In the genomic region with DNA sequence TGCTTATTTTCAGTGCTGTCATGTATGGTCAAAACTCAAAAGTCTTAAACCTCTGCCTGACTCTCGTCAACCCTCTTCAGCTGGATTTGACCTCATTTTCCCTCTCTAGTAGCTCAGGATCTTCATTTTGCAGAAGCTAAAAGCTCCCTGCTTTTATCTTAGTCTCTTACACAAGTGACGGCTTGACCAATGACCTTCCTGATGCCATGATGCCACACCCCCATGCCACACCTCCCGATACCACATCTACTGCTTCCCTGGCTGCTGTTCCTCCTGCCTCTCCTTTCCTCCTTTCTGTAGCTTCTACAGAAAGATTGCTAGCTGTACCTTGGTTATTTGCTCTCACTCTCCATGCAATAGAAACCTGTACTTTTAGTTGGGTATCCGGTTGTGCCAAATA, we compare ENCODE assay signal across 17 mouse cellular contexts. TPM values are rescaled to one million over a fixed set of nuclear protein-coding genes. Genes with fewer than 3 reads are reported as not detected.
DNase-seq lines count a peak whose midpoint lies in the region; ATAC-seq and TF ChIP-seq lines count a peak whose summit lies in the region.
"Had no signal": no experiment of that assay in that cellular context is flagged by ENCODE, and none has a peak within 500 bp of the region (broad histone marks: within the 10 kb centered on the region; RNA-seq: fewer than 3 reads in every experiment).

No protein-coding gene starts in this region.

- H3K4me3 ChIP-seq in heart, adult 2 months, result no peak overlapping the region
- no peak overlapping the region for H3K4me3 ChIP-seq in heart, embryonic 10.5 days
- H3K4me3 ChIP-seq in liver, adult 2 months (ENCODE audit: insufficient read depth, low read depth, low read length), result no peak overlapping the region
- no peak overlapping the region for H3K4me3 ChIP-seq in kidney, embryonic 16.5 days (ENCODE audit: low read length)
- no peak overlapping the region for H3K4me3 ChIP-seq in kidney, adult 2 months (ENCODE audit: insufficient read depth, low read depth, low read length)
- H3K4me3 ChIP-seq: left cerebral cortex, adult 2 months had no signal

- no peaks in the 10 kb centered on the region for H3K79me2 ChIP-seq in heart, adult 2 months (replicated peaks; ENCODE audit: control insufficient read depth, insufficient read depth, low read length)
- no peaks in the 10 kb centered on the region for H3K79me2 ChIP-seq in liver, adult 2 months (ENCODE audit: control insufficient read depth, insufficient read depth, low read length)

- no peak overlapping the region for H3K9ac ChIP-seq in heart, adult 2 months (ENCODE audit: low read depth, low read length)
- no peak overlapping the region for H3K9ac ChIP-seq in liver, adult 2 months (ENCODE audit: low read depth, low read length)
- no peak overlapping the region for H3K9ac ChIP-seq in kidney, embryonic 16.5 days (replicated peaks; ENCODE audit: low read length)
- H3K9ac ChIP-seq: hindbrain, embryonic 14.5 days had no signal

- WGBS in heart, adult 2 months, result 48% methylated on average over 4 of the region's 4 CpGs
- 48% methylated on average over 4 of the region's 4 CpGs for WGBS in heart, embryonic 10.5 days
- 55% methylated on average over 4 of the region's 4 CpGs for WGBS in liver, adult 2 months
- WGBS in kidney, embryonic 16.5 days, result 68% methylated on average over 4 of the region's 4 CpGs
- WGBS in kidney, adult 2 months, result 67% methylated on average over 4 of the region's 4 CpGs

- TF ChIP-seq EP300 in heart, adult 2 months (IDR thresholded peaks at IDR 0.05; ENCODE audit: insufficient read depth, low read depth, low read length), result no peak

- peak; percentile 91 for ATAC-seq in megakaryocyte, adult 5-6 weeks (ENCODE audit: poor library complexity, severe bottlenecking)
- ATAC-seq in kidney, embryonic 16.5 days (ENCODE audit: low FRiP score, low TSS enrichment), result no peak

- no peaks in the 10 kb centered on the region for H3K27me3 ChIP-seq in heart, adult 2 months (ENCODE audit: control insufficient read depth, insufficient read depth, low read length)
- H3K27me3 ChIP-seq in heart, embryonic 10.5 days (ENCODE audit: insufficient read depth, poor library complexity, severe bottlenecking), result no peaks in the 10 kb centered on the region
- H3K27me3 ChIP-seq in liver, adult 2 months (ENCODE audit: control insufficient read depth, insufficient read depth, low read length), result no peaks in the 10 kb centered on the region
- no peaks in the 10 kb centered on the region for H3K27me3 ChIP-seq in kidney, embryonic 16.5 days (ENCODE audit: insufficient read depth, low read length)
- H3K27me3 ChIP-seq in kidney, adult 2 months (replicated peaks; ENCODE audit: control insufficient read depth, insufficient read depth, low read length), result no peaks in the 10 kb centered on the region

- H3K9me3 ChIP-seq in heart, embryonic 10.5 days, result no peaks in the 10 kb centered on the region
- H3K9me3 ChIP-seq in kidney, embryonic 16.5 days (ENCODE audit: low read length), result no peaks in the 10 kb centered on the region

- no peak for DNase-seq in heart, adult 2 months
- no peak for DNase-seq in heart, embryonic 10.5 days (ENCODE audit: low spot score)
- peak; percentile 76 for DNase-seq in MEL-GATA-1-ER (ENCODE audit: extremely low read depth, low read depth)
- peak; percentile 14 for DNase-seq in liver, adult 2 months (ENCODE audit: extremely low read depth, low read depth, low spot score)
- DNase-seq in kidney, adult 2 months, result no peak
- DNase-seq in kidney, postnatal 4 days, result no peak
- DNase-seq: cerebellum, postnatal 36 days; kidney, postnatal 10 days; spleen, adult 18-20 months had no signal

- H3K36me3 ChIP-seq in heart, adult 2 months (ENCODE audit: control insufficient read depth, insufficient read depth, low read length), result peaks cover 3% of the 10 kb centered on the region; the same call in 1 of the 2 replicates
- H3K36me3 ChIP-seq in heart, embryonic 10.5 days, result peaks cover 21% of the 10 kb centered on the region
- no peaks in the 10 kb centered on the region for H3K36me3 ChIP-seq in liver, adult 2 months (ENCODE audit: control insufficient read depth, insufficient read depth, low read length)
- peaks cover 3% of the 10 kb centered on the region; the same call in 1 of the 2 replicates for H3K36me3 ChIP-seq in kidney, embryonic 16.5 days (ENCODE audit: insufficient read depth, low read length)
- H3K36me3 ChIP-seq in kidney, adult 2 months (ENCODE audit: control insufficient read depth, insufficient read depth, low read length), result no peaks in the 10 kb centered on the region

- H3K4me1 ChIP-seq in heart, adult 2 months (ENCODE audit: control insufficient read depth, insufficient read depth, low read length), result peaks cover 4% of the 10 kb centered on the region
- H3K4me1 ChIP-seq in heart, embryonic 10.5 days, result peaks cover 5% of the 10 kb centered on the region
- no peaks in the 10 kb centered on the region for H3K4me1 ChIP-seq in liver, adult 2 months (ENCODE audit: control insufficient read depth, insufficient read depth, low read length)
- H3K4me1 ChIP-seq in kidney, embryonic 16.5 days (ENCODE audit: insufficient read depth, low read length), result no peaks in the 10 kb centered on the region
- no peaks in the 10 kb centered on the region for H3K4me1 ChIP-seq in kidney, adult 2 months (ENCODE audit: control insufficient read depth, insufficient read depth, low read length)

- 0 out of 2 replicates have a peak overlapping the region, but pooled peaks have one; percentile 3 for H3K27ac ChIP-seq in heart, adult 2 months
- H3K27ac ChIP-seq in heart, embryonic 10.5 days, result no peak overlapping the region
- H3K27ac ChIP-seq in liver, adult 2 months (replicated peaks; ENCODE audit: insufficient read depth, low read depth, low read length), result no peak overlapping the region
- H3K27ac ChIP-seq in kidney, embryonic 16.5 days (ENCODE audit: low read length), result no peak overlapping the region
- H3K27ac ChIP-seq in kidney, adult 2 months (ENCODE audit: insufficient read depth, low read depth, low read length), result no peak overlapping the region
- H3K27ac ChIP-seq: hindbrain, embryonic 14.5 days; left cerebral cortex, adult 2 months had no signal

- TF ChIP-seq CTCF in heart, adult 2 months (IDR thresholded peaks at IDR 0.05), result no peak
- TF ChIP-seq CTCF in liver, adult 2 months (IDR thresholded peaks at IDR 0.05; ENCODE audit: low read depth, low read length), result no peak
- no peak for TF ChIP-seq CTCF in kidney, adult 2 months (conservative IDR thresholded peaks at IDR 0.05; ENCODE audit: insufficient read depth, insufficient read length, low read depth, low read length)

- TF ChIP-seq POLR2A in heart, adult 2 months (IDR thresholded peaks at IDR 0.05; ENCODE audit: insufficient read depth, low read depth, low read length), result no peak
- TF ChIP-seq POLR2A in liver, adult 2 months (IDR thresholded peaks at IDR 0.05; ENCODE audit: extremely low read depth, insufficient read depth, low read length), result no peak
- no peak for TF ChIP-seq POLR2A in kidney, adult 2 months (IDR thresholded peaks at IDR 0.05; ENCODE audit: low read depth, low read length)

- intact Hi-C loops in heart, adult 2 months (cut with DNase I), result no loop called here

- H3K4me2 ChIP-seq in kidney, embryonic 16.5 days (replicated peaks; ENCODE audit: low read depth, low read length), result no peak overlapping the region
- H3K4me2 ChIP-seq: hindbrain, embryonic 14.5 days had no signal

RNA-seq across cellular contexts. Expression of gene Fam102b, which starts 29.6 kb away (rescaled TPM):
- 10 to 100 TPM; 11.2 to 12.7 TPM for total RNA-seq in heart, adult 2 months (2021)
- 4.9 and 7.7 TPM in 2 replicates for polyA plus RNA-seq in heart, adult 2 months (2012; rRNA removed)
- 4.6 and 5.6 TPM in 2 replicates for polyA plus RNA-seq in heart, embryonic 10.5 days (2016; fragmentation: Nextera tagmentation; extraction: Ambion mirVana)
- 1.8 and 2.1 TPM in 2 replicates for total RNA-seq in liver, adult 2 months (2014; rRNA removed)
- 0.19 and 0.28 TPM in 2 replicates for polyA plus RNA-seq in liver, adult 2 months (2012; rRNA removed)
- 30.7 and 33.5 TPM in 2 replicates for total RNA-seq in megakaryocyte, adult 5-6 weeks (2015)
- 41.3 and 42.0 TPM in 2 replicates for total RNA-seq in megakaryocyte, adult 5-6 weeks (2017)
- 3.3 and 4.1 TPM in 2 replicates for polyA plus RNA-seq in kidney, embryonic 16.5 days (2015; fragmentation: Nextera tagmentation; extraction: Ambion mirVana)
- 6.1 and 7.8 TPM in 2 replicates for polyA plus RNA-seq in kidney, adult 2 months (2012; rRNA removed)

RNA-seq across cellular contexts. Expression of gene Gm9857, which starts 57.5 kb away (rescaled TPM):
- total RNA-seq in heart, adult 2 months (2021), result not detected
- not detected in 2 replicates for polyA plus RNA-seq in heart, adult 2 months (2012; rRNA removed)
- polyA plus RNA-seq in heart, embryonic 10.5 days (2016; fragmentation: Nextera tagmentation; extraction: Ambion mirVana), result not detected in 2 replicates
- total RNA-seq in liver, adult 2 months (2014; rRNA removed), result not detected in 2 replicates
- polyA plus RNA-seq in liver, adult 2 months (2012; rRNA removed), result not detected in 2 replicates
- not detected in 2 replicates for total RNA-seq in megakaryocyte, adult 5-6 weeks (2015)
- not detected in 2 replicates for total RNA-seq in megakaryocyte, adult 5-6 weeks (2017)
- polyA plus RNA-seq in kidney, embryonic 16.5 days (2015; fragmentation: Nextera tagmentation; extraction: Ambion mirVana), result not detected in 2 replicates
- polyA plus RNA-seq in kidney, adult 2 months (2012; rRNA removed), result 0.31 and 0.38 TPM in 2 replicates
- total RNA-seq: adrenal gland, postnatal 4 days; gastrocnemius, adult 18-20 months; left cerebral cortex, adult 2 months had no signal
- polyA plus RNA-seq: C2C12; hindbrain, embryonic 14.5 days; lung, embryonic 16.5 days had no signal

RNA-seq across cellular contexts. Expression of gene Henmt1, which starts 58.1 kb away (rescaled TPM):
- not detected for total RNA-seq in heart, adult 2 months (2021)
- polyA plus RNA-seq in heart, adult 2 months (2012; rRNA removed), result not detected in 2 replicates
- 0.18 and 0.33 TPM in 2 replicates for polyA plus RNA-seq in heart, embryonic 10.5 days (2016; fragmentation: Nextera tagmentation; extraction: Ambion mirVana)
- total RNA-seq in liver, adult 2 months (2014; rRNA removed), result not detected in 2 replicates
- polyA plus RNA-seq in liver, adult 2 months (2012; rRNA removed), result not detected in 2 replicates
- 0.11 TPM in 1 of 2 replicates, not detected in the other for total RNA-seq in megakaryocyte, adult 5-6 weeks (2015)
- total RNA-seq in megakaryocyte, adult 5-6 weeks (2017), result 0.45 TPM in 1 of 2 replicates, not detected in the other
- polyA plus RNA-seq in kidney, embryonic 16.5 days (2015; fragmentation: Nextera tagmentation; extraction: Ambion mirVana), result 0.37 and 0.45 TPM in 2 replicates
- 0.06 TPM in 1 of 2 replicates, not detected in the other for polyA plus RNA-seq in kidney, adult 2 months (2012; rRNA removed)
- total RNA-seq: gastrocnemius, adult 18-20 months had no signal

Comparison
In these comparisons a context has a peak if more than half of its experiments do, and no peak if none do; other contexts are left out.
1. DNase-seq: peak in MEL-GATA-1-ER (single experiment) and liver, adult 2 months (single experiment); none in heart, adult 2 months (0 of 2), heart, embryonic 10.5 days (single experiment), kidney, adult 2 months (single experiment) and kidney, postnatal 4 days (0 of 2).